Mouse (Mus musculus): Measurements from ENCODE around the gene Usp32.

Usp32 gene

GRCm38 (mm10) chr11:85139581-85140540 is at the start of gene Usp32:
Gene Usp32 (minus strand): TSS chr11:85140161.
- under 1% methylated on average over 89 of the region's 94 CpGs for WGBS

- WGBS, result 92% methylated on average over 4 of the region's 4 CpGs
Measured at GRCm38 (mm10) chr11:85189110-85189509, 49.1 kb upstream of the Usp32 start.

DNA sequence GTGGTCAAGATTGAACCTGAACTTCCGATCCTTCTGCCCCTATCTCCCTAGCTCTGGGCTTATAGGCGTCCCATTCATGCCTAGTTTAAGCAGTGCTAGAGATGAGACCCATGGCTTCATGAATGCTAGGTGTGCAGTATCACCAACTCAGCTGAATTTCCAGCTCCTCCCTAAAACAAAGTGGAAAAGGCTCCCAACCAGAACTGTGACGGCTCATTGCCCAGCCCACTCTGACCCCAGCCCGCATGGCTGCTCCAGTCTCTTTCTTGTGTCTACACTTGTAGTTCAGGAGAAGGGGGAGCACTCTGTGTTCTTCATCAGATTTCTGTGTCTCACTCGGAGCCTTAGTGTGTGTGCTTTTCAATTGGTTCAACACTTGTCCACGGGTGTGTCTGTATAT is 44.9 kb upstream of the Usp32 start:
- WGBS, result 82% methylated on average over 6 of the region's 6 CpGs

- 77% methylated on average over 5 of the region's 5 CpGs for WGBS
Measured at GRCm38 (mm10) chr11:85184082-85184481, 44.1 kb upstream of the Usp32 start.

GRCm38 (mm10) chr11:85183284-85183779 is 43.4 kb upstream of the Usp32 start:
- WGBS, result 12% methylated on average over 13 of the region's 13 CpGs

- WGBS, result 6% methylated on average over 20 of the region's 20 CpGs
Measured at GRCm38 (mm10) chr11:85182617-85183283, 42.8 kb upstream of the Usp32 start.

DNA sequence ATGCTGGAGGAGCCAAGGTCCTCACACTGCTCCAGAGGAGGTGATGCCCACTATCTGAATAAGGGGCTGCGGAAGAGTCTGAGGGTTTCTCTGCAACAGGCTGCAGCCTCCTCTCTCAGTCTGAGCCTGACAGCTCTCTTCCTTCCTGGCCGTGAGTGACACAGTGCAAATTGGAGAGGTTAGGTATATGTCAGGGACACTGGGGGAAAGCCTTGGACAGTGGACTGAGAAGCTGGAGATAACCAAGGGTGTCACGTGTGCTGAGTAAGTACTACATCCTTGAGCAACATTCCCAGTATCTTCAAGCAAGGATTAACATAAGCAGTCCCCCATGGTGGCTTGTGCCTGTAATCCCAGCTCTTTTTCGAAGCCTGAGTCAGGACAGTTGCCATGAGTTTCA is 38.5 kb upstream of the Usp32 start:
- 89% methylated on average over 4 of the region's 4 CpGs for WGBS

DNA sequence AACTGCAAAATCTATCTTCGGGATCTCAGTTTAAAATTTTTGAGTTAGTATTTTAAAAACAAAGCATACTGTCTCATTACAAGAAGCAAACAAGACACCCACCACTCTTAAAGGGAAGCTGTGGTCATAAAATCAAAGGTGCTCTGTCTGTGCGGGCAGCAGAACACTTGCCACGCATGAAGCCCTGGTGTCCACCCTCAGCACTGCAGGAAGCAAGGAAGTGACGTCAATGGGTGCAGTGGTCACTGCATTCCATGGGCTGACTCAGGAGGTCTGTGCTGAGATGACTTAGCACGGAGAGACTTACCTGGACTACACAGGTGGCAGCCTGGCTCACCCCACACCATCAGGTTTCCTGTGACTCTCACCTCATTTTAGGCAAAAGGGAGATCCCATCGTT is 37.8 kb upstream of the Usp32 start:
- 82% methylated on average over 6 of the region's 6 CpGs for WGBS

DNA sequence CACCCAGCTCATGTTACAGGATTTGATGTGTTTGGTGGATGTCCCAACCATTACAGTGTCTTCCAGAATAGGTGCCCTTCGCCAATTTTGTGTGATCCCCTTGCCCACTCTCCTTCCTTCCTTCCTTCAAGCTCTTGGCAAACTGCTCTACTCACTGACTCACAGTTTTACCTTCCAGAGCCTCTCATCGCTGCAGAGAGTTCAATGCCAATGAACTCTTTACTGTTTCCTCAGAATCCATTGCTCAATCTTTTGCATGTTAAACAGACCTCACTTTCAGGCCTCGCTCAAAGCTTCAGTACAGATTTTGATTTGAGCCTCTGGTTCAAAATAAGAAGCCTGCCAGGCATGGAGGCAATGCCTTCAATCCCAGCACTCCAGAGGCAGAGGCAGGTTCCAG is 36.0 kb upstream of the Usp32 start:
- 66% methylated on average over 3 of the region's 3 CpGs for WGBS

DNA sequence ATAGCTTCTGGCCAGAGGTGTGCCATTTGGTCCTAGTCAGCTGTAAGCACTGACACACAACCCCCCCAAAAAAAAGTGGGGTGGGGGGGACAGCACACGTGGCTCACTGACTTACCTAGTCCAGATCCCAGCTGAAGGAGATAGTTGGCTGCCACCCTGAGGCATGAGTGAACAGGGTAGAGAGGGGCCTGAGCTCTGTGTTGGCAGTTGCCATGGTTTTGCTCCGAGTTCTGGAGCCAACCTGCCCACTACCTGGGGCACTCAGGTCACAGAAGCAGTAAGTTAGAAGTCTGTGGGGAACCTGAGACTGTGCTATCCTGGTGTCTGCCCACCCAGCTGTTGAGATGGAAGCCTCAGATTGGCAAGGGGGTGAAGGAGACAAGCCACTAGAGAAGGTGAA is 30.9 kb upstream of the Usp32 start:
- WGBS, result 45% methylated on average over 2 of the region's 2 CpGs

GRCm38 (mm10) chr11:85170058-85170740 is 30.2 kb upstream of the Usp32 start, which contains the start of gene 1700125H20Rik:
Gene 1700125H20Rik (plus strand): TSS chr11:85170404.
- WGBS, result 14% methylated on average over 21 of the region's 21 CpGs

GRCm38 (mm10) chr11:85167503-85167902 is 27.5 kb upstream of the Usp32 start:
- 88% methylated on average over 1 of the region's 1 CpGs for WGBS

DNA sequence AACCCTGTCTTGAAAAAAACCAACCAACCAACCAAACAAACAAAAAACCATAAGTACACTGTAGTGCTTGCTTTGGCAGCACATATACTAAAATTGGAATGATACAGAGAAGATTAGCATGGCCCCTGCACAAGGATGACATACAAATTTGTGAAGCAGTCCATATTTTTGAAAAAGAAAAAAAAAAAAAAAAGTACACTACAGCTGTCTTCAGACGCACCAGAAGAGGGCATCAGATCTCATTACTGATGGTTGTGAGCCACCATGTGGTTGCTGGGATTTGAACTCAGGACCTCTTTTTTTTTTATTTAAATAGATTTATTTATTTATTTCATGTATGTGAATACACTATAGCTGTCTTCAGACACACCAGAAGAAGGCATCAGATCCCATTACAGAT is 23.1 kb upstream of the Usp32 start:
- WGBS, result 94% methylated on average over 1 of the region's 1 CpGs

GRCm38 (mm10) chr11:85157301-85157700 is 17.3 kb upstream of the Usp32 start:
- 81% methylated on average over 2 of the region's 2 CpGs for WGBS

DNA sequence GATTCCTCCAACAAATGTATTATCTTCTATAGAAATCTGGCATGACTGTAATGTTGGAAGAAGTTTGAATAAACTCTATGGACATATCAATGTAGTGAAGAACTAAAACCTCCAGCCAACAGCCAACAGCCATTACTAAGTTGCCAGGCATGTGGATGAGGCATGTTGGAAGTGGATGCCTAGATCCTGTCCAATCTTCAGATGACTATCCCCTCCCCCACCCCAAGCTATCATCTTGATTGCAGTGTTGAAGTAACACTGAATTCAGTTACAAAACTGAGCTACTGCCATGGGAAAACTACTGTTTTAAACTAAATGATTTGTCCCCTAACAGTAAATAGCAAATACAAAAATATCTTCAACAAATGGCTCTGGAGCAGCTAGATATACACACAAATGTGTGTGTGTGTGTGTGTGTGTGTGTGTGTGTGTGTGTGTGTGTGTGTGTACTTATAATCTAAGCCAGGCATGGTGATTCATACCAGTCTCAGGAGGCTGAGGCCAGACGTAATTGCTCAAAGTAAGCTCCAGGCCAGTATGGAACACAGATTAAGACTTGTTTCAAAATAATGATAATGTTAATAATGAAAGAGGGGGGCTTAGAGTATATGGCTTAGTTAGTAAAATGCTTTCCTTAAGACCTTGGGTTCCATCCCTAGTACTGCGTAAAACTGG is 12.4 kb upstream of the Usp32 start:
- WGBS, result 81% methylated on average over 2 of the region's 2 CpGs

DNA sequence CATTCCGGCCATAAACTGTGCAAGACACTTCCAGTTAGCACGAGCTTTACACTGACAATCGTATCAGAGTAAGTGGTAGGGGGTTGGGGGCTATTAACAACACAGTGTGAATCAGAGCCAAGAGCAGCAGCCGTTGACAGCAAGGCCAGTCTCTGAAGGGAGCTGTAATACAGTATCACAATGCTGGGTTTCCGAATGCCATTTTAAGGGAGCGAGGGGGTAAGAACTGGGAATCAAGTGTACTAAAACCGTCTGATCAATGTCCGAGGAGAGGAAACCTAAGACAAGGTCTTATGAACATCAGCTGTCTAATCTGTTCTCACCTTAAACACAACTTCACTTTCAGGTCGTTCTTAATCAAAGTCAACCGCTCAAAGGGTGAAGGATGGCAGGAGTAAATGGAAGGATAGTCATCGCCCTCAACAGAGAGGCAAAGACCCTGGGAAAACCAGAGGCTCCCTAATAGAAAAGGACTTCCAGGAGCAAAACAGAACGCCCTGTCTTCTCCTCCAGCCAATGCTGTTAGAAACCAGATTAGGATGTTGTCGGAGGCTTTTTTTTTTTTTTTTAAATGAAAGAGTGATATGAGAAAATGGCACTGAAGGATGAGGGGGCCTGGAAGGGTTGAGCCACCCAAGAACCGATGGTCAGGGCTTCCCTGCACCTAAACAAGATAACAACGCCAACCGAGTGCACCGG is 1.0 kb downstream of the Usp32 start:
- under 1% methylated on average over 17 of the region's 17 CpGs for WGBS

DNA sequence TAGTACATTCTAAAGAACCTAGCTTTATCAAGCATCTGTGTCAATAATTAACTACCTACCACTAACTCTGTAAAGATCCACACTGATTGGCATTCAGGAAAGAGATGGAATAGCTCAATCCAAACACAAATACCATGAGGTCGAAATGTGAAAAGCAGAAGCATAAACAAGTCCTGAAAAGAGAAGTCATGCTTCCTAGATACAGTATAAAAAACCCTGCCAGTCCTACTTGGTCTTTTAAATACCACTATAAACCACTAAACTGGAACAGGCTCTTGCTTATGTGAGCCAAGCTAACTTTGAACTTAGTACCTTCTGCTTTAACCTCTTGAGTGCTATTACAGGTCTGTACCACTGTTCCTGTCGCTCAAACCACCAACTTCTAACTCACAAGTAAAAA is 8.4 kb downstream of the Usp32 start:
- WGBS, result 73% methylated on average over 2 of the region's 2 CpGs

GRCm38 (mm10) chr11:85128883-85129282 is 11.1 kb downstream of the Usp32 start:
- WGBS, result 80% methylated on average over 1 of the region's 1 CpGs

DNA sequence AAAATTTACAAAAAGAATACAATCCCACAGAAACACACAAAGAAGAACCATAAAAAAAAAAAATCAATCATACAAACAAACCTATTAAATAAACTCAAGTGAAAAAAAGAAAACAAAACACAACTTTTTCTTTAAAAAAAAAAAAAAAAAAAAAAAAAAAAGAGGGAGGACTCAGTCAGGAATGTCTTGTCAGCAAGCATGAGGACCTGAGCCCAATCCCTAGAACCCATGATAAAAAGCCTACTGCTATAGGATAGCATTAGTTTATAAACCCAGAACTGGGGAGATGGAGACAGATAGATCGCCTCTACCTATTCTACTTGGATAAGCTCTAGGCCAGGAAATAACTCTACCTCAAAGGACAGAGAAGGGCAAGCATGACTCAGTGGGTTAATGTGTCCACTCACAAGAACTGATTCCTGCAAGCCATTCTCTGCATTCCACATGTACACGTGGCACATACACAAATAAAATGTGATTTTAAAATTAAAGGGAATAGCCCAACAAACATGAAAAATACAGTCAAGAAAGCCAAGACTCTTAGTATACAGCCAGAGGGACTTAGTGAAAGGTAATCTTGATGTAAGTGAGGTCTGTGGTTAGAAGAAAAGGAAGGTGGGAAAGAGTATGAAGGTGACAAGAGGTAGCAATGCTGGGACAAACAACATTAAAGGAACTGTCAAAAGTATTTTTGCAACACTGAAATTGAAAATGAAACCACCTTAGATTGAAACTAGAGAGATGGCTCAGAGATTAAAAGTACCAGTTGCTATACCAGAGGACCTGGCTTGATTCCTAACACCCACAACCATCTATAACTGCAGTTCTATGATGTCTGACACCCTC is 13.5 kb downstream of the Usp32 start:
- whole genome bisulfite sequencing, result 79% methylated on average over 2 of the region's 2 CpGs
